Mouse (Mus musculus) heart, embryonic 15.5 days (tissue): Measurements from ENCODE around the gene Kpna2. TPM values are rescaled to one million over a fixed set of nuclear protein-coding genes. Genes with fewer than 3 reads are reported as not detected.

Experiments
- ATAC-seq: fragments of 200-750 bp; cut with Nextera tagmentation; replicated peaks from 2 replicates; pipeline ENCODE4 v1.8.0; 2017; ENCODE audit warnings: low read depth, moderate TSS enrichment; ENCODE audit not compliant: insufficient number of reproducible peaks, insufficient read depth, low FRiP score
- H3K27ac ChIP-seq: fragments of 300-500 bp; sonication (generic); 2 replicates; pipeline ENCODE4 v1.5.1; 2015; ENCODE audit warnings: mild to moderate bottlenecking, inconsistent platforms
- H3K27me3 ChIP-seq: fragments of 300-500 bp; sonication (generic); 2 replicates; pipeline ENCODE4 v1.6.1; 2015; ENCODE audit warnings: inconsistent platforms
- H3K36me3 ChIP-seq: fragments of 300-500 bp; sonication (generic); 2 replicates; pipeline ENCODE4 v1.6.1; 2015; ENCODE audit warnings: mild to moderate bottlenecking, inconsistent platforms
- H3K4me1 ChIP-seq: fragments of 300-500 bp; sonication (generic); replicated peaks from 2 replicates; pipeline ENCODE4 v1.6.1; 2015; ENCODE audit warnings: inconsistent platforms
- H3K4me2 ChIP-seq: fragments of 300-500 bp; sonication (generic); 2 replicates; pipeline ENCODE4 v1.6.1; 2015; ENCODE audit warnings: inconsistent platforms, mild to moderate bottlenecking, moderate library complexity
- H3K4me3 ChIP-seq: fragments of 300-500 bp; sonication (generic); 2 replicates; pipeline ENCODE4 v1.5.1; 2015; ENCODE audit warnings: mild to moderate bottlenecking, inconsistent platforms
- H3K9ac ChIP-seq: fragments of 300-500 bp; sonication (generic); 2 replicates; pipeline ENCODE4 v1.6.1; 2015; ENCODE audit warnings: mild to moderate bottlenecking, inconsistent platforms
- H3K9me3 ChIP-seq: fragments of 300-500 bp; sonication (generic); replicated peaks from 2 replicates; pipeline ENCODE4 v1.6.1; 2016; ENCODE audit warnings: inconsistent platforms
- WGBS: fragments of 180-500 bp; shearing (Covaris S2); methylation state at CpG from one replicate; pipeline ENCODE4 v1.1.7; 2015; ENCODE audit warnings: mixed read lengths; 5-methylcytosine and 5-hydroxymethylcytosine counted together
- polyA plus RNA-seq: library from polyadenylated mRNA; unstranded; fragments of >200 nt; fragmentation: Nextera tagmentation; extraction: Ambion mirVana; gene quantifications from 2 replicates; pipeline ENCODE4 v1.2.1, GENCODE M21; 2015

Kpna2 gene
- polyA plus RNA-seq, 1 experiment from 2014 or later = 231 TPM

DNA sequence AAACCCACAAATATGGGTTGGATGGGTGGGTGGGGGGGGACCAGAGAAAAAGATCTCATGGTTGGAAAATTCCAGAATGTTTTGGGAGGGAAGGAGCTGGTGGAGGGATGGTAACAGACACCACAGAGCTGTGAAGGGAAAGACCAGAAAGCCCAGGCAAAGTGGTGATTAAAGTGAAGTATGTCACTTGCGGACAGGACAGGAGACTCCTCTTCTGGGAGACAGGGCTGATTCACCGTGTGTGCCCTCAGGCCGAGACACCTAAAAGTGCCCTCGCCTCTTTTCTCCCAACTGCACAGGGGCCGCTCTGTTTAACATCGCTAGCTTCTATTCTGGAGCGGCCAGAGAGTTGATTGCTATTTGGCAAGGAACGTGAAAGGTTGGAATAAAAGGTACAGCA lies 44.8 kb downstream of the Kpna2 start:
- Histone ChIP-seq H3K27ac (no peak overlapping the region), H3K9ac (no peak overlapping the region)

DNA sequence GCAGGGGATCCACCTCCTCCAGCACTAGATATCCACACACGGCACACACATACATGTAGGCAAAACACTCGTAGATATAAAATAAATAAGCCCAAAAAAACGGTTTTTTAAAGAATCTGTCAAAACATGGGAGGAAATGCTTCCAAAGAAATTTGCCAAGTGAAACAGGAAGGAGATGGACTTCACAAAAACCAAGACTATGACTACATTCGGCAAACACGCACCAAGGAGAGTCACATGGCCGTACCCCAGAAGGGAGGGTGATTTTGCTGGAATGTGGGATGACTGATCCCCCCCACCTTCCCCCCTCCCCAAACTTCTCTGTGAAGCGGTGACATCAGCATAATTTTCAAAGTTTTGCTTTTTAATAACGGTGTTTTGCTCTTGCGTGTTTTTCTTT lies 45.2 kb downstream of the Kpna2 start:
- no peak for ATAC-seq
- no peak overlapping the region for H3K4me2 ChIP-seq
- peaks cover 22% of the 10 kb centered on the region for H3K4me1 ChIP-seq
- H3K36me3 ChIP-seq = no peaks in the 10 kb centered on the region
- H3K4me3 ChIP-seq = no peak overlapping the region
- H3K27ac ChIP-seq = no peak overlapping the region
- WGBS = 63% methylated on average over 9 of the region's 9 CpGs
- no peaks in the 10 kb centered on the region for H3K27me3 ChIP-seq
- H3K9me3 ChIP-seq = no peaks in the 10 kb centered on the region
- H3K9ac ChIP-seq = no peak overlapping the region

More for the DNA sequence above, 44.8 kb downstream of the Kpna2 start:
- H3K4me1 ChIP-seq = peaks cover 22% of the 10 kb centered on the region
- no peak overlapping the region for H3K4me2 ChIP-seq
- H3K9me3 ChIP-seq = no peaks in the 10 kb centered on the region
- ATAC-seq = no peak
- H3K36me3 ChIP-seq = no peaks in the 10 kb centered on the region
- no peak overlapping the region for H3K4me3 ChIP-seq
- 54% methylated on average over 8 of the region's 8 CpGs for WGBS
- H3K27me3 ChIP-seq = no peaks in the 10 kb centered on the region

Other genes with a start within 250 kb of the Kpna2 start
- 69.2 and 78.7 TPM in 2 replicates for gene Pecam1, start 248.9 kb downstream of the Kpna2 start, polyA plus RNA-seq
- gene Milr1, start 248.3 kb downstream of the Kpna2 start, polyA plus RNA-seq = 0.88 and 2.6 TPM in 2 replicates
- gene Polg2, start 220.0 kb downstream of the Kpna2 start, polyA plus RNA-seq = 6.6 and 9.0 TPM in 2 replicates
- gene Ddx5, start 210.4 kb downstream of the Kpna2 start, polyA plus RNA-seq = 192 and 209 TPM in 2 replicates
- 12.7 and 14.8 TPM in 2 replicates for gene Cep95, start 210.3 kb downstream of the Kpna2 start, polyA plus RNA-seq
- gene Smurf2, start 78.8 kb downstream of the Kpna2 start, polyA plus RNA-seq = 8.9 and 10.7 TPM in 2 replicates
- gene 1810010H24Rik, start 26.1 kb upstream of the Kpna2 start, polyA plus RNA-seq = 3.1 and 3.2 TPM in 2 replicates
- 16.1 and 18.9 TPM in 2 replicates for gene Bptf, start 132.6 kb upstream of the Kpna2 start, polyA plus RNA-seq
- 39.3 and 42.2 TPM in 2 replicates for gene Nol11, start 189.8 kb upstream of the Kpna2 start, polyA plus RNA-seq